15 mouse cellular contexts compared by ENCODE assay signal in the genomic region with DNA sequence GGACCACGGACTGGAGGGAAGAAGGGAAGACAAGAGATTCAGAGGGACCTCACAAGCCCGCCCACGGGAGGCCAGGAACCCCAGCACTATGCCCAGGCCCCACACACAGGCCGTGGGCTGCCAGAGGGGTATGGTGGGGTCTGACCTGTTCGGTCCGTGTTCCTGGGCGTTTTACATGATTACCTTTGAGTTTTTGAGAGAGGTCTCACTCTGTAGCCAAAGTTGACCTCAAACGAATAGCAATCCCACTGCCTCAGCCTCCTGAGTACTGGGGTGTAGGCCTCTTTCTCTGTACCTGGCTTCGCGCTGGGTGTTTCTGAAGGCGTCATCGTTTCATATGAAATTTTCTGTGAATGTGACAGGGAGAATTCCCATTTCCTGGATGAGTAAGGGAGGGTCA. TPM values are rescaled to one million over a fixed set of nuclear protein-coding genes. Genes with fewer than 3 reads are reported as not detected.
DNase-seq lines count a peak whose midpoint lies in the region; ATAC-seq and TF ChIP-seq lines count a peak whose summit lies in the region.
"Had no signal": no experiment of that assay in that cellular context is flagged by ENCODE, and none has a peak within 500 bp of the region (broad histone marks: within the 10 kb centered on the region; RNA-seq: fewer than 3 reads in every experiment).

No protein-coding gene starts in this region.

- 0 out of 2 replicates have a peak overlapping the region, but pooled peaks have one; percentile 17 for H3K9ac ChIP-seq in forebrain, embryonic 12.5 days
- no peak overlapping the region for H3K9ac ChIP-seq in forebrain, embryonic 14.5 days (ENCODE audit: low read length)
- peak overlapping the region; percentile 57 for H3K9ac ChIP-seq in kidney, embryonic 16.5 days (replicated peaks; ENCODE audit: low read length)
- peak overlapping the region; percentile 64 for H3K9ac ChIP-seq in intestine, postnatal 0 days (ENCODE audit: low read depth, low read length)
- H3K9ac ChIP-seq: liver, embryonic 15.5 days had no signal

- no peak for DNase-seq in forebrain, embryonic 14.5 days (ENCODE audit: low spot score)
- DNase-seq in kidney, postnatal 36 days, result no peak
- DNase-seq in left cerebral cortex, adult 11 months (ENCODE audit: low spot score), result no peak
- DNase-seq in cerebellum, adult 2 months, result no peak
- DNase-seq: cerebellum, adult 11 months; heart, adult 18-20 months; heart, postnatal 10 days; layer of hippocampus, adult 9-11 months; right cerebral cortex, adult 18-20 months had no signal

- no peaks in the 10 kb centered on the region; the same call in 1 of the 2 replicates for H3K27me3 ChIP-seq in forebrain, embryonic 12.5 days
- no peaks in the 10 kb centered on the region for H3K27me3 ChIP-seq in forebrain, embryonic 14.5 days (replicated peaks; ENCODE audit: control insufficient read depth, insufficient read depth, low read length)
- H3K27me3 ChIP-seq in kidney, embryonic 16.5 days (ENCODE audit: insufficient read depth, low read length), result no peaks in the 10 kb centered on the region
- H3K27me3 ChIP-seq in E14TG2a.4 (ENCODE audit: insufficient read depth, low read length), result peaks cover 21% of the 10 kb centered on the region; the same call in 1 of the 2 replicates
- no peaks in the 10 kb centered on the region for H3K27me3 ChIP-seq in intestine, postnatal 0 days (replicated peaks; ENCODE audit: control insufficient read depth, insufficient read depth, low read length)
- H3K27me3 ChIP-seq in cerebellum, adult 2 months (ENCODE audit: control insufficient read depth, insufficient read depth, low read length), result no peaks in the 10 kb centered on the region
- H3K27me3 ChIP-seq: liver, embryonic 15.5 days had no signal

- TF ChIP-seq CTCF in E14TG2a.4 (conservative IDR thresholded peaks at IDR 0.05; ENCODE audit: low read length), result no peak
- no peak for TF ChIP-seq CTCF in intestine, postnatal 0 days (IDR thresholded peaks at IDR 0.05; ENCODE audit: low read depth)
- TF ChIP-seq CTCF in cerebellum, adult 2 months (IDR thresholded peaks at IDR 0.05; ENCODE audit: borderline replicate concordance, insufficient read depth, low read depth, low read length), result no peak

- no peaks in the 10 kb centered on the region for H3K9me3 ChIP-seq in forebrain, embryonic 12.5 days
- H3K9me3 ChIP-seq in forebrain, embryonic 14.5 days (replicated peaks; ENCODE audit: control insufficient read depth, low read length), result no peaks in the 10 kb centered on the region
- no peaks in the 10 kb centered on the region for H3K9me3 ChIP-seq in kidney, embryonic 16.5 days (ENCODE audit: low read length)
- no peaks in the 10 kb centered on the region for H3K9me3 ChIP-seq in E14TG2a.4 (ENCODE audit: low read length)
- no peaks in the 10 kb centered on the region for H3K9me3 ChIP-seq in intestine, postnatal 0 days (ENCODE audit: control insufficient read depth)
- H3K9me3 ChIP-seq: liver, embryonic 15.5 days had no signal

- H3K36me3 ChIP-seq in forebrain, embryonic 12.5 days (replicated peaks), result peaks cover 38% of the 10 kb centered on the region
- H3K36me3 ChIP-seq in forebrain, embryonic 14.5 days (ENCODE audit: control insufficient read depth, insufficient read depth, low read length), result peaks cover 44% of the 10 kb centered on the region
- H3K36me3 ChIP-seq in kidney, embryonic 16.5 days (ENCODE audit: insufficient read depth, low read length), result peaks cover 21% of the 10 kb centered on the region
- no peaks in the 10 kb centered on the region for H3K36me3 ChIP-seq in E14TG2a.4 (ENCODE audit: insufficient read depth, low read length)
- peaks cover 18% of the 10 kb centered on the region for H3K36me3 ChIP-seq in intestine, postnatal 0 days (ENCODE audit: control insufficient read depth, insufficient read depth)
- H3K36me3 ChIP-seq: liver, embryonic 15.5 days had no signal

- peaks cover 15% of the 10 kb centered on the region for H3K4me1 ChIP-seq in forebrain, embryonic 12.5 days
- H3K4me1 ChIP-seq in forebrain, embryonic 14.5 days (ENCODE audit: control insufficient read depth, insufficient read depth, low read length), result no peaks in the 10 kb centered on the region
- H3K4me1 ChIP-seq in kidney, embryonic 16.5 days (ENCODE audit: insufficient read depth, low read length), result peaks cover 44% of the 10 kb centered on the region
- peaks cover 81% of the 10 kb centered on the region for H3K4me1 ChIP-seq in E14TG2a.4 (replicated peaks; ENCODE audit: low read depth, low read length)
- 0 out of 2 replicates have a peak, but pooled peaks cover 14% of the 10 kb centered on the region for H3K4me1 ChIP-seq in intestine, postnatal 0 days (replicated peaks; ENCODE audit: control insufficient read depth, insufficient read depth, low read length)
- H3K4me1 ChIP-seq in cerebellum, adult 2 months (ENCODE audit: control insufficient read depth, insufficient read depth, low read length), result no peaks in the 10 kb centered on the region

- TF ChIP-seq POLR2A in cerebellum, adult 2 months (IDR thresholded peaks at IDR 0.05; ENCODE audit: borderline replicate concordance, insufficient read depth, low read length), result no peak

- no peak for ATAC-seq in forebrain, embryonic 12.5 days (ENCODE audit: low FRiP score)
- no peak for ATAC-seq in forebrain, embryonic 14.5 days
- ATAC-seq in kidney, embryonic 16.5 days (ENCODE audit: low FRiP score, low TSS enrichment), result no peak
- ATAC-seq in intestine, postnatal 0 days, result no peak

- WGBS in forebrain, embryonic 12.5 days, result 84% methylated on average over 12 of the region's 12 CpGs
- WGBS in forebrain, embryonic 14.5 days, result 88% methylated on average over 12 of the region's 12 CpGs
- WGBS in kidney, embryonic 16.5 days, result 83% methylated on average over 12 of the region's 12 CpGs
- 47% methylated on average over 12 of the region's 12 CpGs for WGBS in intestine, postnatal 0 days
- WGBS in cerebellum, adult 2 months, result 85% methylated on average over 12 of the region's 12 CpGs

- H3K27ac ChIP-seq in forebrain, embryonic 12.5 days, result no peak overlapping the region
- no peak overlapping the region for H3K27ac ChIP-seq in forebrain, embryonic 14.5 days (ENCODE audit: low read depth, low read length)
- H3K27ac ChIP-seq in kidney, embryonic 16.5 days (ENCODE audit: low read length), result peak overlapping the region; percentile 74
- peak overlapping the region; percentile 99 for H3K27ac ChIP-seq in intestine, postnatal 0 days (ENCODE audit: low read depth, low read length)
- H3K27ac ChIP-seq in cerebellum, adult 2 months (ENCODE audit: insufficient read depth, low read length), result no peak overlapping the region
- H3K27ac ChIP-seq: liver, embryonic 15.5 days; macrophage had no signal

- no peak overlapping the region for H3K4me2 ChIP-seq in forebrain, embryonic 12.5 days
- H3K4me2 ChIP-seq in forebrain, embryonic 14.5 days (ENCODE audit: low read length), result no peak overlapping the region
- peak overlapping the region; percentile 45 for H3K4me2 ChIP-seq in kidney, embryonic 16.5 days (replicated peaks; ENCODE audit: low read depth, low read length)
- H3K4me2 ChIP-seq in intestine, postnatal 0 days (replicated peaks; ENCODE audit: low read depth), result peak overlapping the region; percentile 70

- no peak overlapping the region for H3K4me3 ChIP-seq in forebrain, embryonic 12.5 days (replicated peaks)
- H3K4me3 ChIP-seq in forebrain, embryonic 14.5 days (ENCODE audit: low read depth, low read length), result no peak overlapping the region
- no peak overlapping the region for H3K4me3 ChIP-seq in kidney, embryonic 16.5 days (ENCODE audit: low read length)
- H3K4me3 ChIP-seq in E14TG2a.4 (replicated peaks; ENCODE audit: low read length), result peak overlapping the region; percentile 59; the same call in 1 of the 2 replicates
- peak overlapping the region; percentile 47 for H3K4me3 ChIP-seq in intestine, postnatal 0 days (ENCODE audit: low read depth, low read length)
- no peak overlapping the region for H3K4me3 ChIP-seq in cerebellum, adult 2 months (replicated peaks; ENCODE audit: insufficient read depth, low read depth, low read length)
- H3K4me3 ChIP-seq: liver, embryonic 15.5 days had no signal

RNA-seq across cellular contexts. Expression of gene Misp, which starts 0.9 kb away (rescaled TPM):
- 0.81 and 1.1 TPM in 2 replicates for polyA plus RNA-seq in forebrain, embryonic 12.5 days (2016; fragmentation: Nextera tagmentation; extraction: Ambion mirVana)
- 0.41 and 0.51 TPM in 2 replicates for polyA plus RNA-seq in forebrain, embryonic 14.5 days (2014; fragmentation: Nextera tagmentation; extraction: Ambion mirVana)
- polyA plus RNA-seq in kidney, embryonic 16.5 days (2015; fragmentation: Nextera tagmentation; extraction: Ambion mirVana), result 18.2 and 18.5 TPM in 2 replicates
- polyA plus RNA-seq in intestine, postnatal 0 days (2015; fragmentation: Nextera tagmentation; extraction: Ambion mirVana), result 254 and 255 TPM in 2 replicates
- 0.29 and 0.41 TPM in 2 replicates for polyA plus RNA-seq in cerebellum, adult 2 months (2012; rRNA removed)

RNA-seq across cellular contexts. Expression of gene Palm, which starts 28.4 kb away (rescaled TPM):
- polyA plus RNA-seq in forebrain, embryonic 12.5 days (2016; fragmentation: Nextera tagmentation; extraction: Ambion mirVana), result 184 and 194 TPM in 2 replicates
- polyA plus RNA-seq in forebrain, embryonic 14.5 days (2014; fragmentation: Nextera tagmentation; extraction: Ambion mirVana), result 182 and 257 TPM in 2 replicates
- polyA plus RNA-seq in kidney, embryonic 16.5 days (2015; fragmentation: Nextera tagmentation; extraction: Ambion mirVana), result 190 and 194 TPM in 2 replicates
- 19.9 and 21.1 TPM in 2 replicates for polyA plus RNA-seq in intestine, postnatal 0 days (2015; fragmentation: Nextera tagmentation; extraction: Ambion mirVana)
- polyA plus RNA-seq in cerebellum, adult 2 months (2012; rRNA removed), result 140 and 143 TPM in 2 replicates

RNA-seq across cellular contexts. Expression of gene Prss57, which starts 31.0 kb away (rescaled TPM):
- polyA plus RNA-seq in forebrain, embryonic 12.5 days (2016; fragmentation: Nextera tagmentation; extraction: Ambion mirVana), result 0.09 TPM in 1 of 2 replicates, not detected in the other
- 0.37 TPM in 1 of 2 replicates, not detected in the other for polyA plus RNA-seq in forebrain, embryonic 14.5 days (2014; fragmentation: Nextera tagmentation; extraction: Ambion mirVana)
- polyA plus RNA-seq in kidney, embryonic 16.5 days (2015; fragmentation: Nextera tagmentation; extraction: Ambion mirVana), result not detected in 2 replicates
- polyA plus RNA-seq in intestine, postnatal 0 days (2015; fragmentation: Nextera tagmentation; extraction: Ambion mirVana), result 0.07 TPM in 1 of 2 replicates, not detected in the other
- polyA plus RNA-seq in cerebellum, adult 2 months (2012; rRNA removed), result 0.16 and 0.19 TPM in 2 replicates
- polyA plus RNA-seq: macrophage had no signal

RNA-seq across cellular contexts. Expression of gene Ptbp1, which starts 32.5 kb away (rescaled TPM):
- polyA plus RNA-seq in forebrain, embryonic 12.5 days (2016; fragmentation: Nextera tagmentation; extraction: Ambion mirVana), result 223 TPM in 2 replicates
- 98.2 and 109 TPM in 2 replicates for polyA plus RNA-seq in forebrain, embryonic 14.5 days (2014; fragmentation: Nextera tagmentation; extraction: Ambion mirVana)
- polyA plus RNA-seq in kidney, embryonic 16.5 days (2015; fragmentation: Nextera tagmentation; extraction: Ambion mirVana), result 431 and 491 TPM in 2 replicates
- 86.9 and 92.2 TPM in 2 replicates for polyA plus RNA-seq in intestine, postnatal 0 days (2015; fragmentation: Nextera tagmentation; extraction: Ambion mirVana)
- polyA plus RNA-seq in cerebellum, adult 2 months (2012; rRNA removed), result 64.2 and 68.6 TPM in 2 replicates

RNA-seq across cellular contexts. Expression of gene Fstl3, which starts 44.7 kb away (rescaled TPM):
- polyA plus RNA-seq in forebrain, embryonic 12.5 days (2016; fragmentation: Nextera tagmentation; extraction: Ambion mirVana), result 0.55 and 1.0 TPM in 2 replicates
- polyA plus RNA-seq in forebrain, embryonic 14.5 days (2014; fragmentation: Nextera tagmentation; extraction: Ambion mirVana), result 0.58 and 0.96 TPM in 2 replicates
- polyA plus RNA-seq in kidney, embryonic 16.5 days (2015; fragmentation: Nextera tagmentation; extraction: Ambion mirVana), result 23.9 and 26.4 TPM in 2 replicates
- 7.3 and 8.9 TPM in 2 replicates for polyA plus RNA-seq in intestine, postnatal 0 days (2015; fragmentation: Nextera tagmentation; extraction: Ambion mirVana)
- 2.2 and 2.5 TPM in 2 replicates for polyA plus RNA-seq in cerebellum, adult 2 months (2012; rRNA removed)

Comparison
In these comparisons a context has a peak if more than half of its experiments do, and no peak if none do; other contexts are left out.
1. H3K27ac ChIP-seq: peak in kidney, embryonic 16.5 days (single experiment) and intestine, postnatal 0 days (single experiment); none in forebrain, embryonic 12.5 days (single experiment), forebrain, embryonic 14.5 days (single experiment) and cerebellum, adult 2 months (single experiment).
2. H3K4me2 ChIP-seq: peak in kidney, embryonic 16.5 days (single experiment) and intestine, postnatal 0 days (single experiment); none in forebrain, embryonic 12.5 days (single experiment) and forebrain, embryonic 14.5 days (single experiment).
3. H3K4me3 ChIP-seq: peak in E14TG2a.4 (single experiment) and intestine, postnatal 0 days (single experiment); none in forebrain, embryonic 12.5 days (single experiment), forebrain, embryonic 14.5 days (single experiment), kidney, embryonic 16.5 days (single experiment) and cerebellum, adult 2 months (single experiment).
4. RNA of gene Misp, which starts 0.9 kb away (polyA plus RNA-seq): 254 to 255 TPM in intestine, postnatal 0 days; 18.2 to 18.5 TPM in kidney, embryonic 16.5 days, 0.81 to 1.1 TPM in forebrain, embryonic 12.5 days, 0.29 to 0.41 TPM in cerebellum, adult 2 months and 0.41 to 0.51 TPM in forebrain, embryonic 14.5 days; every median in the first group is over 10 times any median in the second.